Mouse (Mus musculus): ENCODE measurements around the gene Slc10a1. TPM values are rescaled to one million over a fixed set of nuclear protein-coding genes. Genes with fewer than 3 reads are reported as not detected.

Slc10a1 gene
- total and polyA plus RNA-seq, 3 experiments, result 0.13 to 0.20 TPM; not detected in 1

DNA sequence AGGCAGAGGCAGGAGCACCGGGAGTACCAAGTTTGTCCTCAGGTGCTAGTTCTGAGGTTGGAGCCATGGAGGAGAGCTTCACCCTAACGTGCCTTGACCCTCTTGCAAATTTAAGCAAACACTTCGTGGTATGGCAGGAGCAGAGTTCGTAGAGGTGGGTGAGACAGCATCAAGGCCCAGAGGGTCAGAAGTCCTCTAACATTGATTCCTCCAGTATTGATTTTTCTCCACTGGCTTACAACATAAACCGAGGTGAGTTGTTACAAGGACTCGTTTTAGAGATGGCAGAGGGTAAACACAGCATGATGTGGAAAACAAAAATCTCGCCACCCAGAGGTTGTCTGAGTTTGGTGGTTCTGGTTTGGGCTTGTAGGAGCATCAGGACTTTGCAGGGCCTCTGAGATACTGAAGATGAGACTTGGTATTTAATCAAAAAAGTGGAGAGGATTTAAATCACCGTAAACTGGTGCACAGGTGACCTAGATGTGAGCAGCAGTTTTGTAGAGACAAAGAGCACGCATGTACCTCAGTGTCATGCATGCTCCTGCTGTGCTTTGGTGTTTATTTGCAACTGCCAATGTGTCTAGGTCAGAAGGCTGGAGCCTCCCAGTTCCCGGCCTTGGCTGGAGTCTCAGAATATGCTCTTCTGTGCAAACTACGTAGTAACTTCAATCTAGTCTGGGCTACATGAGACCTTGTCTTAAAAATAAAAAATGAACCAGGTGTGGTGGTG lies 7.6 kb upstream of the Slc10a1 start:
- Histone ChIP-seq H3K9me3 (replicated peaks; ENCODE audit: low read length) (peaks cover 2% of the 10 kb centered on the region), H3K4me2 (ENCODE audit: insufficient read depth, low read depth, poor library complexity, severe bottlenecking) (no peak overlapping the region), H3K4me1 (ENCODE audit: control insufficient read depth in 1 of 2, insufficient read depth in 2 of 2) (no peaks in the 10 kb centered on the region), H3K79me2 (replicated peaks; ENCODE audit: control insufficient read depth, extremely low read depth, insufficient read depth, poor library complexity, severe bottlenecking) (no peaks in the 10 kb centered on the region), H3K27ac (ENCODE audit: insufficient read depth, low read depth) (no peak overlapping the region), H3K9ac (ENCODE audit: insufficient read depth, low read depth) (no peak overlapping the region), H3K4me3 (replicated peaks in 1 of 3; ENCODE audit: low read depth in 2 of 3, low read length in 2 of 3, poor library complexity in 1 of 3) (no peak overlapping the region), H3K36me3 (replicated peaks in 1 of 2; ENCODE audit: control insufficient read depth in 1 of 2, insufficient read depth in 1 of 2, low read length in 1 of 2) (no peaks in the 10 kb centered on the region), H3K27me3 (replicated peaks) (no peaks in the 10 kb centered on the region)
- no peak for DNase-seq (ENCODE audit: extremely low read depth)
- dilution Hi-C loops (cut with MboI; ENCODE audit: extremely low pct_ligation_motif_present, extremely low pct_unique_long_range_greater_than_20kb, low sequenced_read_pairs) (no loop called here), in situ Hi-C loops (cut with MboI; ENCODE audit: low pct_ligation_motif_present, low pct_unique_long_range_greater_than_20kb, low sequenced_read_pairs) (loop anchor here (25.0 kb wide), 1 partner anchor 436 kb away; the partner anchor contains the start of gene Adam4)
- TF ChIP-seq SIN3A (IDR thresholded peaks at IDR 0.05; ENCODE audit: low read length) (no peak), KAT2A (IDR thresholded peaks at IDR 0.05; ENCODE audit: insufficient replicate concordance, low read length) (no peak), USF2 (conservative IDR thresholded peaks at IDR 0.05; ENCODE audit: low read depth, low read length) (no peak), EP300 (IDR thresholded peaks at IDR 0.05; ENCODE audit: low read length) (no peak), GABPA (IDR thresholded peaks at IDR 0.05; ENCODE audit: insufficient replicate concordance, low read depth, low read length) (no peak), TCF12 (IDR thresholded peaks at IDR 0.05; ENCODE audit: low read depth, low read length) (no peak), HCFC1 (IDR thresholded peaks at IDR 0.05; ENCODE audit: low read depth, low read length) (no peak), ELF1 (IDR thresholded peaks at IDR 0.05; ENCODE audit: low read depth, low read length) (no peak), ZMIZ1 (IDR thresholded peaks at IDR 0.05; ENCODE audit: low read depth, low read length) (no peak), IRF4 (IDR thresholded peaks at IDR 0.05; ENCODE audit: low read depth, low read length) (no peak), MYC (IDR thresholded peaks at IDR 0.05; ENCODE audit: low read depth, low read length) (no peak), PAX5 (IDR thresholded peaks at IDR 0.05; ENCODE audit: low read length) (no peak), MAX (IDR thresholded peaks at IDR 0.05; ENCODE audit: low read length) (no peak), POLR2A (IDR thresholded peaks at IDR 0.05; ENCODE audit: low read depth, low read length) (no peak), ZC3H11A (IDR thresholded peaks at IDR 0.05; ENCODE audit: low read depth, low read length) (no peak), UBTF (IDR thresholded peaks at IDR 0.05; ENCODE audit: low read depth, low read length) (no peak), RCOR1 (conservative IDR thresholded peaks at IDR 0.05; ENCODE audit: low read depth, low read length) (no peak), MAZ (IDR thresholded peaks at IDR 0.05; ENCODE audit: low read depth, low read length) (no peak), JUN (IDR thresholded peaks at IDR 0.05; ENCODE audit: insufficient read depth, low read depth, low read length) (no peak)

DNA sequence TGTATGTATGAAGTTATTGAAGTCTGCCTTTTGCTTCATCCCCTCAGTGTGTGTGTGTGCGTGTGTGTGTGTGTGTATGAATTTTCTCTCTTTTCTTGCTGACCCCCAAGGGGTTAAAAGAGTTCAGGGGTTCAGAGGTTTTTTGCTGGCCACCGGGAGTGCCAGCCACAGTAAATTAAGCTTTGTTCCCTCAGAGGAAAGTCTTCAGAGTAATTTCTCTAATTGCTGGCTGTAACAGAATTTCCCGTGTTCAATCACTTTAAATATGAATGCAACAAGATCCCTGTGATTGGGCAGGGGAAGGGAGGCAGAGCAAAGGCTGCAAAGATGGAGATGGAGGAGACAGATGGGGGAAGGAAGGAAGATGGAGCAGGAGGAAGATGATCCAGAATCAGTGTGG lies 3.3 kb upstream of the Slc10a1 start:
- H3K27me3 ChIP-seq (replicated peaks), result no peaks in the 10 kb centered on the region
- in situ Hi-C loops (cut with MboI; ENCODE audit: low pct_ligation_motif_present, low pct_unique_long_range_greater_than_20kb, low sequenced_read_pairs), result no loop called here

More for the DNA sequence above, 3.3 kb upstream of the Slc10a1 start:
- H3K79me2 ChIP-seq (replicated peaks; ENCODE audit: control insufficient read depth, extremely low read depth, insufficient read depth, poor library complexity, severe bottlenecking), result no peaks in the 10 kb centered on the region
- no peak overlapping the region for H3K9ac ChIP-seq (ENCODE audit: insufficient read depth, low read depth)
- no peak overlapping the region for H3K4me3 ChIP-seq (replicated peaks in 1 of 3; ENCODE audit: low read depth in 2 of 3, low read length in 2 of 3, poor library complexity in 1 of 3)
- peaks cover 6% of the 10 kb centered on the region for H3K9me3 ChIP-seq (replicated peaks; ENCODE audit: low read length)
- no peak for DNase-seq (ENCODE audit: extremely low read depth)
- H3K27ac ChIP-seq (ENCODE audit: insufficient read depth, low read depth), result no peak overlapping the region
- no peaks in the 10 kb centered on the region for H3K36me3 ChIP-seq (replicated peaks in 1 of 2; ENCODE audit: control insufficient read depth in 1 of 2, insufficient read depth in 1 of 2, low read length in 1 of 2)
- no peaks in the 10 kb centered on the region for H3K4me1 ChIP-seq (ENCODE audit: control insufficient read depth in 1 of 2, insufficient read depth in 2 of 2)
- H3K4me2 ChIP-seq (ENCODE audit: insufficient read depth, low read depth, poor library complexity, severe bottlenecking), result no peak overlapping the region
- dilution Hi-C loops (cut with MboI; ENCODE audit: extremely low pct_ligation_motif_present, extremely low pct_unique_long_range_greater_than_20kb, low sequenced_read_pairs), result no loop called here
- TF ChIP-seq JUN (IDR thresholded peaks at IDR 0.05; ENCODE audit: insufficient read depth, low read depth, low read length), result no peak
- TF ChIP-seq EP300 (IDR thresholded peaks at IDR 0.05; ENCODE audit: low read length), result no peak
- no peak for TF ChIP-seq MXI1 (IDR thresholded peaks at IDR 0.05; ENCODE audit: low read depth, low read length)
- TF ChIP-seq PAX5 (IDR thresholded peaks at IDR 0.05; ENCODE audit: low read length), result no peak
